Comparison of ENCODE assay signal across 15 mouse cellular contexts in the genomic region with DNA sequence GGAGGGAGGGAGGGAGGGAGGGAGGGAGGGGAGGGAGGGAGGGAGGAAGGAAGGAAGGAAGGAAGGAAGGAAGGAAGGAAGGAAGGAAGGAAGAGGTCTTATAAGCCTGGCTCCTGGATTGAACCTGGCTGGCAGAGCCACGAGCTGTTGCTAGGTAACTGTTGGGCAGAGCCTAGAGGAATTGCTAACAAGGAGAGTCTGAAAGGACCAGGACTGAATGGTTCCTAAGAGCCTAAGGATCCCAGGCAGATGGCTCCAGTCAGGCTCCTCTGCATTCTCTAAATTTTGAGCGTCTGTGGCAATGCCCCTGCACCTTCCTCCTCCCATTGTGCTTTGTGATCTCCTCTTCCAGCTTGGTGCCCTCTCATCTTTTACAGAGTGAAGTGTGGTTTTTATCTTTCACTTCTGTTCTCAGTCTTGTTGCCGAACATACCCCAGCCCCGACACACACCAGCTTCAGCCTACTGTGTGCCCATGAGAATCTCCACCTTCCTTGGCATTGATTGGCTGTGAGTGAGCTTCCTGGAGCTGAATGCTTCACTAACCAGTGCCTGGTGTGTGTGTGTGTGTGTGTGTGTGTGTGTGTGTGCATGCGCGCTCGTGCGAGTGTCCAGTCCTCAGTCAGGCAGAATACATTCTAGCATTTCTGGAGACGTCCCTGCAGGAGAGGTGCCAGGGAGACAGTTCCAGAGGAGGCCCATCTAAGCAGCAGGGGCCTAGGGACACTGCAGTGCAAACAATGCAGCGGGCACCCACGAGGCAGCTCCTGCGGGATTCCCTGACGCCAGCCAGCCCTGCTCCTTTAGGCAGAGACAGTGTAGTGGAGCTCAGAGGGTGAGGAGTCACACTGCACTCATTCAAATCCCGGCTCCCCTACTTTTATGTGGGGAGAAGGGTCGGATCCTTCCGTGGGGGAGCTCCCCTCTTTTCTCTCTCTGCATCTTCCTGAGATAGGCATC. TPM values are rescaled to one million over a fixed set of nuclear protein-coding genes. Genes with fewer than 3 reads are reported as not detected.
DNase-seq lines count a peak whose midpoint lies in the region; ATAC-seq and TF ChIP-seq lines count a peak whose summit lies in the region.
"Had no signal": no experiment of that assay in that cellular context is flagged by ENCODE, and none has a peak within 500 bp of the region (broad histone marks: within the 10 kb centered on the region; RNA-seq: fewer than 3 reads in every experiment).

No protein-coding gene starts in this region.

- peak; percentile 77 for ATAC-seq in hindbrain, postnatal 0 days
- ATAC-seq in lung, postnatal 0 days = no peak

- no peaks in the 10 kb centered on the region for H3K27me3 ChIP-seq in hindbrain, postnatal 0 days (ENCODE audit: insufficient read depth, low read length)
- H3K27me3 ChIP-seq in lung, postnatal 0 days (replicated peaks; ENCODE audit: insufficient read depth, low read length) = no peaks in the 10 kb centered on the region

- no peak for TF ChIP-seq EP300 in lung, postnatal 0 days (IDR thresholded peaks at IDR 0.05)

- no peak overlapping the region for H3K9ac ChIP-seq in hindbrain, postnatal 0 days (replicated peaks; ENCODE audit: low read length)
- H3K9ac ChIP-seq in lung, postnatal 0 days (replicated peaks; ENCODE audit: low read depth) = no peak overlapping the region

- DNase-seq in cerebellum, postnatal 10 days = peak; percentile 56 to 59
- DNase-seq in cerebellum, adult 9-11 months = no peak
- peak; percentile 11 to 33 for DNase-seq in right cerebral cortex, adult 2 months (ENCODE audit: low spot score in 2 of 2)
- DNase-seq in right cerebral cortex, postnatal 36 days (ENCODE audit: low spot score in 2 of 2) = no peak
- DNase-seq in hindbrain, postnatal 0 days (ENCODE audit: low spot score) = peak; percentile 75
- DNase-seq in retina, embryonic 14.5 days (ENCODE audit: low spot score) = peak; percentile 27
- no peak for DNase-seq in lung, postnatal 0 days (ENCODE audit: low spot score)
- DNase-seq in thymus, postnatal 4 days = no peak
- DNase-seq: adrenal gland, postnatal 36 days; cerebellum, adult 9-10 months; gastrocnemius, postnatal 36 days; lung, adult 2 months had no signal

- WGBS in hindbrain, postnatal 0 days = 28% methylated on average over 16 of the region's 16 CpGs
- WGBS in lung, postnatal 0 days = 51% methylated on average over 16 of the region's 16 CpGs

- H3K4me1 ChIP-seq in hindbrain, postnatal 0 days (ENCODE audit: insufficient read depth, low read length) = peaks cover 10% of the 10 kb centered on the region
- H3K4me1 ChIP-seq in lung, postnatal 0 days (ENCODE audit: insufficient read depth, low read depth, low read length) = no peaks in the 10 kb centered on the region

- no peak for TF ChIP-seq CTCF in hindbrain, postnatal 0 days (IDR thresholded peaks at IDR 0.05; ENCODE audit: low read depth)
- TF ChIP-seq CTCF in lung, postnatal 0 days (IDR thresholded peaks at IDR 0.05) = no peak

- H3K36me3 ChIP-seq in hindbrain, postnatal 0 days (ENCODE audit: insufficient read depth, low read length) = no peaks in the 10 kb centered on the region
- H3K36me3 ChIP-seq in lung, postnatal 0 days (ENCODE audit: insufficient read depth, low read length) = no peaks in the 10 kb centered on the region

- no peaks in the 10 kb centered on the region for H3K9me3 ChIP-seq in hindbrain, postnatal 0 days (ENCODE audit: low read length)
- no peaks in the 10 kb centered on the region for H3K9me3 ChIP-seq in lung, postnatal 0 days (ENCODE audit: low read length)

- H3K4me2 ChIP-seq in hindbrain, postnatal 0 days (ENCODE audit: low read depth, low read length) = peak overlapping the region; percentile 11; the same call in 1 of the 2 replicates
- H3K4me2 ChIP-seq in lung, postnatal 0 days (replicated peaks; ENCODE audit: low read depth, low read length) = no peak overlapping the region

- peak overlapping the region; percentile 66; the same call in 1 of the 2 replicates for H3K27ac ChIP-seq in hindbrain, postnatal 0 days
- no peak overlapping the region for H3K27ac ChIP-seq in lung, postnatal 0 days (ENCODE audit: low read length)

- no peak overlapping the region for H3K4me3 ChIP-seq in hindbrain, postnatal 0 days (ENCODE audit: low read length)
- H3K4me3 ChIP-seq in lung, postnatal 0 days (ENCODE audit: low read depth, low read length) = no peak overlapping the region

RNA-seq across cellular contexts. Expression of a gene that starts 16.3 kb away (rescaled TPM):
- 0.78 and 1.0 TPM in 2 replicates for total RNA-seq in hindbrain, postnatal 0 days (2014; rRNA removed)
- 3.2 and 5.0 TPM in 2 replicates for polyA plus RNA-seq in hindbrain, postnatal 0 days (2015; fragmentation: Nextera tagmentation; extraction: Ambion mirVana)
- polyA plus RNA-seq in lung, postnatal 0 days (2015; fragmentation: Nextera tagmentation; extraction: Ambion mirVana) = 13.1 and 18.1 TPM in 2 replicates
- total RNA-seq: gastrocnemius, postnatal 36 days; MEL had no signal

RNA-seq across cellular contexts. Expression of a gene that starts 26.0 kb away (rescaled TPM):
- total RNA-seq in hindbrain, postnatal 0 days (2014; rRNA removed) = not detected in 2 replicates
- polyA plus RNA-seq in hindbrain, postnatal 0 days (2015; fragmentation: Nextera tagmentation; extraction: Ambion mirVana) = not detected in 2 replicates
- polyA plus RNA-seq in lung, postnatal 0 days (2015; fragmentation: Nextera tagmentation; extraction: Ambion mirVana) = not detected in 2 replicates
- total RNA-seq: adrenal gland, postnatal 36 days; gastrocnemius, postnatal 36 days; MEL had no signal
- polyA plus RNA-seq: heart, postnatal 0 days; kidney, embryonic 16.5 days; lung, adult 2 months had no signal

Comparison
In these comparisons a context has a peak if more than half of its experiments do, and no peak if none do; other contexts are left out.
1. DNase-seq: peak in cerebellum, postnatal 10 days (2 of 2), right cerebral cortex, adult 2 months (2 of 2), hindbrain, postnatal 0 days (single experiment) and retina, embryonic 14.5 days (single experiment); none in cerebellum, adult 9-11 months (single experiment), right cerebral cortex, postnatal 36 days (0 of 2), lung, postnatal 0 days (single experiment) and thymus, postnatal 4 days (single experiment).